Mouse (Mus musculus) midbrain, embryonic 15.5 days (tissue): ENCODE measurements around the gene Vmn2r7. TPM values are rescaled to one million over a fixed set of nuclear protein-coding genes. Genes with fewer than 3 reads are reported as not detected.
"Not testable (repeated sequence)": the region's sequence is repeated elsewhere in the genome, so short reads cannot be mapped to it uniquely, and the experiment has no call there.

ENCODE experiments used
- ATAC-seq: fragments of 200-750 bp; cut with Nextera tagmentation; replicated peaks from 2 replicates; pipeline ENCODE4 v1.8.0; 2017; ENCODE audit warnings: moderate TSS enrichment
- H3K27ac ChIP-seq: fragments of 300-500 bp; sonication (generic); 2 replicates; pipeline ENCODE4 v1.5.1; 2015; ENCODE audit warnings: mild to moderate bottlenecking, inconsistent platforms
- H3K27me3 ChIP-seq: fragments of 300-500 bp; sonication (generic); replicated peaks from 2 replicates; pipeline ENCODE4 v1.6.1; 2015; ENCODE audit warnings: inconsistent platforms
- H3K36me3 ChIP-seq: fragments of 300-500 bp; sonication (generic); replicated peaks from 2 replicates; pipeline ENCODE4 v1.6.1; 2015; ENCODE audit warnings: inconsistent platforms
- H3K4me1 ChIP-seq: fragments of 300-500 bp; sonication (generic); 2 replicates; pipeline ENCODE4 v1.6.1; 2015; ENCODE audit warnings: inconsistent platforms
- H3K4me2 ChIP-seq: fragments of 300-500 bp; sonication (generic); 2 replicates; pipeline ENCODE4 v1.6.1; 2015; ENCODE audit warnings: inconsistent platforms, mild to moderate bottlenecking, moderate library complexity
- H3K4me3 ChIP-seq: fragments of 300-500 bp; sonication (generic); 2 replicates; pipeline ENCODE4 v1.5.1; 2015; ENCODE audit warnings: mild to moderate bottlenecking, inconsistent platforms
- H3K9ac ChIP-seq: fragments of 300-500 bp; sonication (generic); 2 replicates; pipeline ENCODE4 v1.6.1; 2015; ENCODE audit warnings: mild to moderate bottlenecking, inconsistent platforms
- H3K9me3 ChIP-seq: fragments of 300-500 bp; sonication (generic); 2 replicates; pipeline ENCODE4 v1.6.1; 2016; ENCODE audit warnings: inconsistent platforms
- WGBS: fragments of 180-500 bp; shearing (Covaris S2); methylation state at CpG from one replicate; pipeline ENCODE4 v1.1.7; 2015; ENCODE audit warnings: mixed read lengths; 5-methylcytosine and 5-hydroxymethylcytosine counted together
- polyA plus RNA-seq: library from polyadenylated mRNA; unstranded; fragments of >200 nt; fragmentation: Nextera tagmentation; extraction: Ambion mirVana; gene quantifications from 2 replicates; pipeline ENCODE4 v1.2.1, GENCODE M21; 2015

The Vmn2r7 gene
- polyA plus RNA-seq, 1 experiment from 2014 or later, result not detected

- H3K4me1 ChIP-seq, ATAC-seq, H3K9ac ChIP-seq, H3K36me3 ChIP-seq, H3K4me3 ChIP-seq, H3K27me3 ChIP-seq, H3K27ac ChIP-seq, H3K9me3 ChIP-seq, H3K4me2 ChIP-seq: not testable (repeated sequence)
- 73% methylated on average over 3 of the region's 3 CpGs for WGBS
These were observed 117.2 kb downstream of the Vmn2r7 start for GRCm38 (mm10) chr3:64727187-64727970.

DNA sequence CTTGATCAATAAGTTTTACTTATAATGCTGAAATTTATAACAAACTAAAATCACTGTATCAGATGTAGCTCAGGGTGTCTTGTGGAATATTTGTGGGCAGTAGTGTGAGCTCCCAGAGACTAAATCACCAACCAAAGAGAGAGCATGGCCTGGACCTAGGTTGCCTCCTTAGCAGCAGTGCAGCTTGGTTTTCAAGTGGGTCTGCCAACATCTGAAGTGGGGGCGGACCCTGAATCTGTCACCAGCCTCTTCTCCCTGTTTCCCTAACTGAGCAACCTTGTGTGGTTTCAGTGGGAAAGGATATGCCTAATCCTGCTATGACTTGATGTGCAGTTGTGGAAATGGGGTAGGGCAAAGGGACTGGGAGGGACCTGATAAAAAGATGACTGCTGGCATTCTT lies 118.8 kb downstream of the Vmn2r7 start:
- H3K9me3 ChIP-seq, H3K4me3 ChIP-seq, H3K4me2 ChIP-seq, H3K27me3 ChIP-seq, H3K9ac ChIP-seq, H3K27ac ChIP-seq, ATAC-seq, H3K36me3 ChIP-seq, H3K4me1 ChIP-seq: not testable (repeated sequence)
- WGBS, result 96% methylated on average over 1 of the region's 1 CpGs

GRCm38 (mm10) chr3:64676069-64676468 lies 168.5 kb downstream of the Vmn2r7 start:
- not testable (repeated sequence) for H3K4me1 ChIP-seq, H3K27ac ChIP-seq, H3K9me3 ChIP-seq, H3K4me3 ChIP-seq, ATAC-seq, H3K27me3 ChIP-seq, H3K9ac ChIP-seq, H3K4me2 ChIP-seq, H3K36me3 ChIP-seq
- WGBS, result 78% methylated on average over 1 of the region's 1 CpGs
